Mouse (Mus musculus) limb, embryonic 12.5 days (tissue): Measurements from ENCODE around the gene Tgif2. TPM values are rescaled to one million over a fixed set of nuclear protein-coding genes. Genes with fewer than 3 reads are reported as not detected.
"Not testable (repeated sequence)": the region's sequence is repeated elsewhere in the genome, so short reads cannot be mapped to it uniquely, and the experiment has no call there.

Experiments
- ATAC-seq: fragments of 200-750 bp; cut with Nextera tagmentation; 2 replicates; pipeline ENCODE4 v1.8.0; 2017; ENCODE audit warnings: low read depth, moderate TSS enrichment; ENCODE audit not compliant: insufficient number of reproducible peaks, insufficient read depth, low FRiP score, low TSS enrichment
- H3K27ac ChIP-seq: fragments of 300-500 bp; sonication (generic); 2 replicates; pipeline ENCODE4 v1.5.1; 2016; ENCODE audit warnings: mild to moderate bottlenecking, moderate library complexity
- H3K27me3 ChIP-seq: fragments of 300-500 bp; sonication (generic); 2 replicates; pipeline ENCODE4 v1.6.1; 2016; ENCODE audit warnings: mild to moderate bottlenecking, moderate library complexity
- H3K36me3 ChIP-seq: fragments of 300-500 bp; sonication (generic); 2 replicates; pipeline ENCODE4 v1.6.1; 2016; ENCODE audit warnings: mild to moderate bottlenecking, moderate library complexity
- H3K4me1 ChIP-seq: fragments of 300-500 bp; sonication (generic); replicated peaks from 2 replicates; pipeline ENCODE4 v1.6.1; 2016
- H3K4me2 ChIP-seq: fragments of 300-500 bp; sonication (generic); 2 replicates; pipeline ENCODE4 v1.6.1; 2016; ENCODE audit warnings: mild to moderate bottlenecking, moderate library complexity
- H3K4me3 ChIP-seq: fragments of 300-500 bp; sonication (generic); replicated peaks from 2 replicates; pipeline ENCODE4 v1.5.1; 2016; ENCODE audit warnings: mild to moderate bottlenecking
- H3K9ac ChIP-seq: fragments of 300-500 bp; sonication (generic); replicated peaks from 2 replicates; pipeline ENCODE4 v1.6.1; 2016; ENCODE audit warnings: mild to moderate bottlenecking, moderate library complexity
- H3K9me3 ChIP-seq: fragments of 300-500 bp; sonication (generic); 2 replicates; pipeline ENCODE4 v1.6.1; 2016; ENCODE audit warnings: mild to moderate bottlenecking, moderate library complexity
- WGBS: fragments of 180-500 bp; shearing (Covaris S2); methylation state at CpG from one replicate; pipeline ENCODE4 v1.1.7; 2016; 5-methylcytosine and 5-hydroxymethylcytosine counted together
- polyA plus RNA-seq: library from polyadenylated mRNA; unstranded; fragments of >200 nt; fragmentation: Nextera tagmentation; extraction: Ambion mirVana; gene quantifications from 2 replicates; pipeline ENCODE4 v1.2.1, GENCODE M21; 2016

Tgif2 gene
- polyA plus RNA-seq, 1 experiment from 2014 or later, result 83.6 TPM

DNA sequence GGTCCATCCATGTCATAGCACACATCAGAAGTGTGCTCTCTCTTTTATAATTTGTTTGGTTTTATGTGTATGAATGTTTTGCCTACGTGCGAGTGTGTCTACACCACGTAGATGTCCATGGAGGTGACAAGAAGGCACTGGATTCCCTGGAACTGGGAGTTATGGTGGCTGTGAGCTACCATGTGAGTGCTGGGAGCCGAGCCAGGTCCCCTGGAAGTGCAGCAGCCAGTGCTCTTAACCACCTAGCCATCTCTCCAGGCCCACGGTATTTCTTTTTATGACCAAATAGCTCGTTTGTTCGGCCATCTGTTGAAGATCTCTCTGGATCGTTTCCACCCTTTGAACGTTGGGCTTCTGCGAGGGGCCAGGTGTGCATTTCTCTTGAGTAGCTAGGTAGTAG, 3.5 kb downstream of the Tgif2 start:
- Histone ChIP-seq H3K36me3 (peaks cover 44% of the 10 kb centered on the region), H3K27ac (peak overlapping the region; percentile 68; the same call in 1 of the 2 replicates), H3K9me3 (no peaks in the 10 kb centered on the region), H3K4me3 (no peak overlapping the region), H3K4me2 (peak overlapping the region; percentile 92), H3K4me1 (peaks cover 69% of the 10 kb centered on the region), H3K9ac (no peak overlapping the region), H3K27me3 (no peaks in the 10 kb centered on the region)
- 43% methylated on average over 10 of the region's 10 CpGs for WGBS
- ATAC-seq, result no peak

- Histone ChIP-seq H3K27me3 (no peaks in the 10 kb centered on the region), H3K4me2 (peak overlapping the region; percentile 21), H3K27ac (peak overlapping the region; percentile 68), H3K9me3 (no peaks in the 10 kb centered on the region), H3K4me1 (peaks cover 60% of the 10 kb centered on the region), H3K36me3 (peaks cover 58% of the 10 kb centered on the region), H3K4me3 (no peak overlapping the region), H3K9ac (peak overlapping the region; percentile 31; the same call in 1 of the 2 replicates)
- 56% methylated on average over 10 of the region's 10 CpGs for WGBS
- no peak for ATAC-seq
Observed at GRCm38 (mm10) chr2:156844715-156845114, 4.9 kb downstream of the Tgif2 start.

DNA sequence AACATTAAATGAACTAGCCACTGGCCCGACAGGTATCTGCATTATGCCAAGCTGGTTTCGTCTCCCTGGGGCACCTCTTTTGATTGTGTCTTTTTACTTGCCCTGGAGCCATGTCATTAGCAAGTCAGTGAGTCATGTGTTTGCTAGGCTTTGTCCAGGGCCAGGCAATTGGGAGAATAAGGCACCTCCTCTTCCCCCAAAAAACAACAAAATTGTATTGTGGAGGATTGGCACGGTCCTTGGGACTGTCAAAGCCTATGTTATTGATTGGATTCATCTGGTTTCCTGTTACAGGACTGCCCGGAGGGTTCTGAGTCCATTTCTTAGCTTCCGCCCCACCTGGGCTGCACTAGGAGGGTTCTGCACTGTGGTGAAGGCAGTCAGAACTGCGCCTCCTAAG, 7.8 kb downstream of the Tgif2 start:
- no peaks in the 10 kb centered on the region for H3K9me3 ChIP-seq
- H3K4me3 ChIP-seq, result no peak overlapping the region
- H3K9ac ChIP-seq, result no peak overlapping the region
- H3K36me3 ChIP-seq, result peaks cover 85% of the 10 kb centered on the region
- no peak for ATAC-seq
- no peaks in the 10 kb centered on the region for H3K27me3 ChIP-seq
- no peak overlapping the region for H3K27ac ChIP-seq
- H3K4me1 ChIP-seq, result peaks cover 48% of the 10 kb centered on the region
- H3K4me2 ChIP-seq, result no peak overlapping the region
- WGBS, result 63% methylated on average over 6 of the region's 6 CpGs

DNA sequence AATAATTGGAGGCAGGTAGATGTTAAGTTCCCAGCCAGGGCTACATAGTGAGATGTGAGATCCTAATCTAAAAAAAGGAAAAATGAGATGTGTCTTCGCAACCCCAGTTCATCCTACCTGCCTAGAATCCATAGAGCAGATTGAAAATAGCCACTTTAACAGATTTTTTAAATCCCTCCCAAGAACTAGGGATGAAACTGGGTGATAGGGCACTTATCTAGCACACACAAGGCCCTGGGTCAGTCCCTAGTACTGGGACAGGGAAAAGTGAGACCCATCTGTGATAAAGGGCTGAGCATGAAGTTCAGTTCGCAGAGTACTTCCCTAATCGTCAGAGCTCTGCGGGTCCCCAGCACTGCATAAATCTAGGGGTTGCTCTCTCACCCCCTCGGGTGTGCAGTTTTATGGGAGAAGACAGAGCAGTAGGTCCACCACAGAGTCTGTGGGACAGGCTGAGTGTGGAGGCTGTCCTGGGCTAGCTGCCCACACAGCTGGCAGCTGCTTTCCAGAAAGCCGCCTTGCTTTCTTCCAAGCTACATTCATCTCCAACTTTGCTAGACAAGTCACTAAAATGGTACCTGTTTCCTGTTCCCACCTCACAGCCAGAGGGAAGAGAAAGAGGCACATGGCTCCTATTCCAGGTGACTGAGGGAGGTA, 8.8 kb downstream of the Tgif2 start:
- H3K4me2 ChIP-seq, result no peak overlapping the region
- H3K36me3 ChIP-seq, result peaks cover 91% of the 10 kb centered on the region
- no peaks in the 10 kb centered on the region for H3K9me3 ChIP-seq
- no peak overlapping the region for H3K9ac ChIP-seq
- no peak overlapping the region for H3K27ac ChIP-seq
- ATAC-seq, result no peak
- no peak overlapping the region for H3K4me3 ChIP-seq
- peaks cover 38% of the 10 kb centered on the region for H3K4me1 ChIP-seq
- 88% methylated on average over 6 of the region's 6 CpGs for WGBS
- no peaks in the 10 kb centered on the region for H3K27me3 ChIP-seq

GRCm38 (mm10) chr2:156850505-156850904, 10.7 kb downstream of the Tgif2 start:
- Histone ChIP-seq H3K9me3 (no peaks in the 10 kb centered on the region), H3K27me3 (no peaks in the 10 kb centered on the region), H3K4me1 (peaks cover 19% of the 10 kb centered on the region), H3K27ac (no peak overlapping the region), H3K9ac (no peak overlapping the region), H3K36me3 (peaks cover 89% of the 10 kb centered on the region), H3K4me2 (no peak overlapping the region), H3K4me3 (no peak overlapping the region)
- WGBS, result 92% methylated on average over 5 of the region's 5 CpGs
- ATAC-seq, result no peak

GRCm38 (mm10) chr2:156853584-156853983, 13.8 kb downstream of the Tgif2 start:
- not testable (repeated sequence) for ATAC-seq, H3K4me1 ChIP-seq, H3K4me3 ChIP-seq, H3K4me2 ChIP-seq, H3K9me3 ChIP-seq, H3K27ac ChIP-seq, H3K27me3 ChIP-seq, H3K9ac ChIP-seq
- WGBS, result 84% methylated on average over 9 of the region's 13 CpGs
- H3K36me3 ChIP-seq, result peaks cover 83% of the 10 kb centered on the region

DNA sequence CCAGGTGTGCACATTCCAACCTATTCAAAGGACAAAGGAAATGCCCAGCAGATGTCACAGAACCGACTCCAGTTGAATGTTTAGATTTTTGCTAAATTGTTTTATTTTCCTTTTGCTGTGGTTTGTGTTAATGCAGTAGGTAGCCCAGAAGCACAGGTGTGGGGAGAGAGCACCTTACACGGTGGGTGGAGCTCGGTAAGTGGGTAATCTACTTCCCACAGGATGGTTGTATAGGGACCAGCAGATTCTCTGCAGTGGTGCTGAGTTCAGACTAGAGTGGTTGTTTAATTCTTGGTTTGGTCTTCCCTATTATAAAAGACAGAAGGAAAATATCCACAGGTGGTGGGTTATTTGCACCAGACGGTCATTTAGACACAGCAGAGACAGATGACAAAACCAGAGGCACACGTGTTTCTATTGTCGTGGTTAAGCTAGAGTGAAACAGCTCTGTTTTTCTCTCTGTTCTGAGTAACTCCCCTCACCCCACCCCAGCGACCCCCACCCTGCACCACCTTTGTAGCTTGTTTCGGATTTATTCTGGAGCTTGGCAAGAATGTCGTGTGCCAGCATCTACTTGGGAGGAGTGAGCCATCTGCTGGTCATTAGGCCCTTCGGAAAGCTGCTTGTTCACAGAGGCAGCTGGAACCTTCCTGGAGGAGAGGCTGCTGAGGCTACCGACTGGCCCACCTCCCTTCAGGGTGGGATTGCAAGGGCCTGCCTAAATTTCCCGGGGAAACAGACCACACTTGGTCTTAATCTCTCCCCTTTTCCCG, 14.4 kb downstream of the Tgif2 start:
- peaks cover 83% of the 10 kb centered on the region for H3K36me3 ChIP-seq
- 38% methylated on average over 13 of the region's 13 CpGs for WGBS
- not testable (repeated sequence) for H3K4me3 ChIP-seq, H3K27me3 ChIP-seq, H3K4me1 ChIP-seq, H3K27ac ChIP-seq, H3K4me2 ChIP-seq, H3K9me3 ChIP-seq, H3K9ac ChIP-seq
- 0 out of 2 replicates have a peak, but pooled peaks have one; percentile 29 for ATAC-seq

DNA sequence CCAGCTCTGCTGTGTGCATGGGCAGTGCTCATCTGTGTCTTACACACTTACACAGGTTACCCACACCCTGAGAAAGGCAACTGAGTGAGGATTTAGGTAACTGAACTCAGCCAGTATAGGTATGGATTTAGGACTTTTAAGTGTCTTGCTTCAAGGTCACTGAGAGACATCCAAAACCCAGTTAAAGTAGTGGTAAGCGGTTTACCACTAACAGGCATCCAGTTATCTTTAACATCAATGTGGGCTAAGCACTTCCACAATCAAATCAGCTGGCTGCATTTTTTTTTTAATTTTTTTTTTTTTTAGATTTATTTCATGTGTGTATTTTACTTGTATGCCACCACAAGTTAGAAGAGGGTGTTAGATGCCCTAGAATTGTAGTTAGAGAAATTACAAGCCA, 16.5 kb downstream of the Tgif2 start:
- no peaks in the 10 kb centered on the region for H3K27me3 ChIP-seq
- H3K9ac ChIP-seq, result no peak overlapping the region
- H3K4me1 ChIP-seq, result peaks cover 4% of the 10 kb centered on the region; the same call in 1 of the 2 replicates
- H3K4me3 ChIP-seq, result no peak overlapping the region
- no peak overlapping the region for H3K27ac ChIP-seq
- ATAC-seq, result no peak
- no peak overlapping the region for H3K4me2 ChIP-seq
- WGBS, result 90% methylated on average over 1 of the region's 1 CpGs
- no peaks in the 10 kb centered on the region for H3K9me3 ChIP-seq
- peaks cover 73% of the 10 kb centered on the region for H3K36me3 ChIP-seq

DNA sequence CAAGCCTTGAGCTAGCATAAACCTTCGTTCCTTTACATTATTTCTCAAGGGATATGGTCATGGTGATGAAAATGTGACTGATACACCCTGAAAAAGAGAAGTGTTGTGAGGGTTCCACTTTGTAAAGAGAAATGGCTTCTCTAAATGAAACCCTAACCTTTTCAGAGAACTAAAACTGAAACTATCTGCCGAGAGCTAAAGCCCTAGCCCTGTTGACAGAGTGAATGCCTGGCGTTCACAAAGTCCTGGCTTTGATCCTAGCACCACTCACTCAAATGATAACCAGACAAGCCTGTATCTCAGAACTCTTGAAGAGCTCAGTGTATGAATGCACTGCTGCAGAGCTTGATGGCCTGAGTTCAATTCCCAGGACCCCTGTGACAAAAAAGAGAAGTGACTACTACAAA, 17.6 kb downstream of the Tgif2 start:
- Histone ChIP-seq H3K4me1 (peaks cover 9% of the 10 kb centered on the region), H3K4me3 (no peak overlapping the region), H3K27ac (no peak overlapping the region), H3K27me3 (no peaks in the 10 kb centered on the region), H3K4me2 (no peak overlapping the region), H3K36me3 (peaks cover 63% of the 10 kb centered on the region), H3K9ac (no peak overlapping the region), H3K9me3 (no peaks in the 10 kb centered on the region)
- no peak for ATAC-seq
- 82% methylated on average over 3 of the region's 3 CpGs for WGBS

- Histone ChIP-seq H3K36me3 (peaks cover 60% of the 10 kb centered on the region), H3K4me2 (no peak within 1 kb of the TSS), H3K4me1 (peaks cover 9% of the 10 kb centered on the region), H3K27ac (peak within 1 kb of the TSS; percentile 41; the same call in 1 of the 2 replicates), H3K4me3 (no peak within 1 kb of the TSS), H3K9ac (no peak within 1 kb of the TSS), H3K27me3 (no peaks in the 10 kb centered on the region), H3K9me3 (no peaks in the 10 kb centered on the region)
- 90% methylated on average over 2 of the region's 2 CpGs for WGBS
- no peak for ATAC-seq
Observed at GRCm38 (mm10) chr2:156857835-156858234, 18.0 kb downstream of the Tgif2 start, which contains the start of gene 4930518I15Rik. Gene 4930518I15Rik (minus strand): TSS chr2:156857946.

- H3K4me1 ChIP-seq, result peaks cover 10% of the 10 kb centered on the region
- H3K27ac ChIP-seq, result peak overlapping the region; percentile 41; the same call in 1 of the 2 replicates
- WGBS, result 77% methylated on average over 7 of the region's 7 CpGs
- no peaks in the 10 kb centered on the region for H3K9me3 ChIP-seq
- no peaks in the 10 kb centered on the region for H3K27me3 ChIP-seq
- no peak overlapping the region for H3K4me3 ChIP-seq
- H3K36me3 ChIP-seq, result peaks cover 56% of the 10 kb centered on the region
- H3K4me2 ChIP-seq, result no peak overlapping the region
- ATAC-seq, result no peak
- no peak overlapping the region for H3K9ac ChIP-seq
Observed at GRCm38 (mm10) chr2:156858671-156859070, 18.9 kb downstream of the Tgif2 start.
